Mouse (Mus musculus) ES-Bruce4 (cell line): ENCODE results near the gene Plcl1.

Experiments used
- CTCF ChIP-seq: IDR thresholded peaks from one replicate; pipeline ENCODE4 v1.8.1; 2011; ENCODE audit warnings: low read depth, low read length
- EP300 ChIP-seq: IDR thresholded peaks from 2 replicates; pipeline ENCODE4 v1.6.1; 2011; ENCODE audit warnings: low read depth, low read length; ENCODE audit not compliant: insufficient read depth
- POLR2A ChIP-seq: IDR thresholded peaks from one replicate; pipeline ENCODE4 v1.8.1; 2011; ENCODE audit warnings: low read length; ENCODE audit not compliant: insufficient read depth

DNA sequence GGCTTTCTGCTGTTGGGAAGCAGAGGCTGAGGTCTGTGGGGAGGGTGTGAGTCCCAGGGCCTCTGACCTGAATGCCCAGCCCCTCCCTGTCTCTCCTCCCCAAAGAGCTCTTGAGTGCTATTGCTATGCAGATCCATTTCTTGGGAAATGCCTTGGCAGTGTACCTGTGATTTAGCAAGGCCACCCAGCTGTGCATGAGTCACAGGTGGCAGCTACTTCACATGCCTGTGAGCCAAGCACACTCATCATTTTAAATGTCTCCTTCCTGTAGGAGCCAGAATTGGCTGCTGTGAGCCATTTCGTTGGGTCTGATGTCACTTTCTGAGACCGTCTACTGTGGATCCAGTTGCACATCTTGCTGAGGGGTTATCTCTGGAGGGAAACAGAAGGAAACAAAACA is 170.2 kb downstream of the Plcl1 start:
- TF ChIP-seq POLR2A, result no peak
- no peak for TF ChIP-seq CTCF
- TF ChIP-seq EP300, result no peak
